Mouse (Mus musculus) layer of hippocampus, postnatal 14 days (tissue): Measurements from ENCODE around the gene Prr36. TPM values are rescaled to one million over a fixed set of nuclear protein-coding genes. Genes with fewer than 3 reads are reported as not detected.

Source experiments
- DNase-seq, 2 experiments: peaks; one replicate each; pipeline ENCODE4 v3.0.0; 2021 to 2022; ENCODE audit warnings: low spot score in 2 of 2, mixed read lengths in 1 of 2
- total RNA-seq, 2 experiments: library from RNA; stranded (reverse); gene quantifications; 2 replicates each; pipeline ENCODE4 v1.2.3; 2021

Prr36 gene
- total RNA-seq, 2 experiments from 2014 or later = 44.3 to 50.3 TPM

DNA sequence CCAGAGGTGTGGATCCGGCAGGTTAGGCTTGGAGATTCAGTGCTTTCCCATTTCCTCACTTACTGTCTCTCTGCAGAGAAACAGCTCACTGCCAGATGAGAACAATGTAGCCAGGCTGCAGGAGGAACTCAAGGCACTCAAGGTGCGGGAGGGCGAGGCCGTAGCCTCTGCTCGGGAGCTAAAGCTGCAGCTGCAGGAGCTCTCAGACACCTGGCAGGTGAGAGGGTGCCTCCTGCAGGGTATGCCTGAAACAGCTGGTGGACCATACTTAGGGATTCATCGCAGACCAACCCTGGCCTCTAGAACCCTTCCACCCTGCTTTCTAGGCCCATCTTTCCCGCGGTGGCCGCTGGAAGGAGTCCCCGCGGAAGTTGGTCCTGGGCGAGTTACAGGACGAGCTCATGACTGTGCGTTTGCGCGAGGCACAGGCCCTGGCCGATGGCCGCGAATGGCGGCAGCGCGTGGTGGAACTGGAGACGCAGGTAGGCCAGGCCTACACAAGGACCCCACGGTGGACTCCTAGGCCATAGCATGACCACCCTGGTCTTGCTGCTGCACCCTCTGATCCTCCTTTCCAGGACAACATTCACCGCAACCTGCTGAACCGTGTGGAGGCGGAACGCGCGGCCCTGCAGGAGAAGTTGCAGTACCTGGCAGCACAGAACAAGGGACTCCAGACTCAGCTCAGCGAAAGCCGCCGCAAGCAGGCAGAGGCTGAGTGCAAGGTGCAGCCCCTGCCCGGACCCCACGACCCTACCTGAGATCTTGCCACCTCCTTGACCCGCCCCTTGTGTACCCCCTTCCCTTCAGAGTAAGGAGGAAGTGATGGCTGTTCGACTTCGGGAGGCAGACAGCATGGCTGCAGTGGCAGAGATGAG lies 11.8 kb downstream of the Prr36 start:
- no peak for DNase-seq

DNA sequence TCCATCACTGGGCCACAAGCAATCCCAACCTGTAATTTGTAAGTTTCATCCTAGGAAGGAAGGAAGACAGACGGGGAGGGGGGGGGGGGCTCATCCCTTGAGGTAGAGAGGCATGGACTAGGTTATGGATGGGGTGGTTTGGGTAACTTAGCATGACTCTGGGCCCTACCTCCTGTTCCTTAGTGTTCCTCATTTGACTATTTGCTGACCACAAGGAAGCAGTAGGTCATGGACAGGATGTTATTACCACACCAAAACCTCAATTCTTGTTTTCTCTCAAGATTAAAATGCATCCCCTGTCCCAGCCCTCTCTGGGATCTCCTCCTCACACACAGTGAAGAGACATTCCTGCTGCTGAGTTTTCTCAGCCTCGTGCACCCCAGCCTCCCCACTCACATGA lies 15.9 kb downstream of the Prr36 start:
- DNase-seq = no peak

DNA sequence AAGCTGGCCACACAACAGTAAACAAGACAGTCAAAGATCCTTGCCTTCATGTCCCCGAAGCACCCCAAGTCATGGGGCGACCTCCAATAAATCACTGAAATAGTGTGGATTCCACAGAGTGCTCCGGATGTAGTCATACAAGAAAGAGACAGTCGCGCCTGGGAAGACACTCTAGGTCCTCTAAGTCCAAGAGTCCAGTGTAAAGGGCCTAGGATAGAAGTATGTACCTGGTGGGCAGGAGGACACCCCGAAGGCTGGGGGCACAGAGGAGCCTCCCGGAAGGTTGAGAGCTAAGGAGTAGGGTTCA lies 23.7 kb downstream of the Prr36 start:
- DNase-seq = no peak

DNA sequence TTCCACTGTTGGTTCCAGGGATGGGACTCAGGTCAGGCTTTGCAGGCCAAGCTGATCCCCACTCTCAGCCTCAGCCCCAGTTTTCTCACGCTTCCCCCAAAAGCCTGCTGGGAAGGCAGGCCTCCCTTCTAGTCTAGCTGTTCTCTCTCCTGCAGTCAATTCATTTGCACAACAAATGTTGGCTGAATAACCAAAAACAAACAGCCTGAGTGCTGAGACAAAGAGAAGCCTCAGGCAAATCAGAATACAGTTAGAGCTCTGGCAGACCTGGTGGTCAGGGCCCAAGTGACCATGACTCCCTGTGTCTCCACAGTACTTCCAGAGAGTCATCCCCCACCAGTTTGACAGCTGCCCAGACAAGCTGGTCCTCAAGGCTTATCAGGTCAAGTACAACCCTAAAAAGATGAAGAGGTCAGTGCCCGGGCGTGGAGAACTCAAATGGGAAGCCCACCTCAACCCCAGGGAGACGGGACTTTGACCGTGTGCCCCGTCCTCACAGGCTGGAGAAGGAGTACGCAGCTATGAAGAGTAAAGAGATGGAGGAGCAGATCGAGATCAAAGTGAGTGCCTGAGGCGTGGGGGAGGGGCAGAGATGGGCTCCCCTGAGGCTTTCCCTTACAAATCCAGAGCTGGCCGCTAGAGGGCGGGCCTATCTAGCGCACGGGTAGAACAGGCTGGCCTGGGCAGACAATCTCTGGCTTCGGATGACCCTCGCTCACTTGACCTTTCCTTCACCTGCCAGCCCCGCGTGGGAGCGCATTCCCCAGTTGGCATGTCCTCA lies 24.3 kb downstream of the Prr36 start:
- peak; percentile 90 to 92 for DNase-seq

DNA sequence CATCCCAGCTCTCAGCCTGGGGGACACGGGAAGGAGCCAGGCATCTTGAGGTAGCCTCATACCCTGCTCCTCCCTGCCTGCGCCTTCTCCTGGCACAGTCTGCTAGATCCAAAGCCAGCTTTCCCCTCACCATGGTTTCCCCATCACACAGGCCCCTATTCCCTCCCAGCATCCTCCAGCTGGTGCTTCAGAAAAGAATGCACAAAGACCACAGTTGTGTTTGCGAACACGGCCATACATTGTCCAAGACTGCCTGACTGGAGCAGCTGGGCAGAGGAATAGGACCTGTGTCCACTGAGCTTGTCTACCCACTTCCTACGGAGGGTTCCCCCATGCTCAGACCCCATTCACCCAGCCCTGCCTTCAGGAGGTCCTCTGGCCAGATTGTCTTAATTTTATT lies 25.0 kb downstream of the Prr36 start:
- peak in 1 of 2 experiments; percentile 62 for DNase-seq

DNA sequence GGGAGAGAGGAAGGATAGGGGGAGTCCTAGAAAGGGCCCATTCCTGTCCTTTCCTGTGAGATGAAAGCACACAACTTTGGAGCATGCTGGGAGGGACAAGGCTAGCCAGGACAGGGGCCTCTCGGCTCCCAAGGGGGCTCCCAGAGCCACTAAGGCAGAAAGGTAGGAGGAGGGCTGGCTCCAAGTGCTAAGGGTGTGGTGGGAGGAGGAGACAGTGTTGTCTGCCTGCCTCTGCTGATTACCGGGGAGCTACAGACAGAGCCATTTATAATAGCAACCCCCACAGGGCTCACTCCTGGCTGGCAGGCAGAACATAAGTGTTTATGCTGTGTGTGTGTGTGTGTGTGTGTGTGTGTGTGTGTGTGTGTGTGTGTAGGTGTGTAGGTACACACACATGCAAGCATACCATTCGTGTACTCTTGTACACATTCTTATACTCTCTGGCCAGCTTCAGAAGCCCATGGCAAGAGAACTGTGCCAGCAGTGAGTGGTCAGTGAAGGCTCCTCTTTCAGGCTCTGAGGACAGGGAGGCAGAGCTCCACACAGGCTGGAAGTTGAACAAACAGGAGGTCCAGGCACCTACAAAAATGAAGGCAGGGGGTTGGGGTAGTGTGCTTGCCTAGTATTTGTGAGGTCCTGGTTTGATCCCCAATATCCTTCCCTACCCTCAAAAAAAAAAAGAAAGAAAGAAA lies 28.1 kb downstream of the Prr36 start:
- DNase-seq = no peak

DNA sequence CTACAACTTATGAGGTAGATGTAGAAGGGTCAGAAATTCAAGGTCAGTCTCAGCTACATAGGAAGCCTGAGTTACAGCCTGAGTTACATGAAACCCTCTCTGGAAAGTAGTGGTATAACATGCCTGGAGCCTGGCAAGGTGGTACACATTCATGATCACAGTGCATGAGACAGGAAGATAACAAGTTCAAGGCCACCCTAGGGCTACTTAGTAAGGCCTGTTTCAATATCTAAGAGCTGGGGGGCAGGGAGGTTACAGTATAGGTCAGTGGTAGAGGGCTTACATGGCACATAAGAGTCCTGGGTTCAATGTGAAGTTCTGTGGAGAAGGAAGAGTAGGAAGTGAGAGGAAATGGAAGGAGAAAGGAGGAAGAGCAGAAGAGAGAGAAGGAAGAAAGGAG lies 28.7 kb downstream of the Prr36 start:
- no peak for DNase-seq

DNA sequence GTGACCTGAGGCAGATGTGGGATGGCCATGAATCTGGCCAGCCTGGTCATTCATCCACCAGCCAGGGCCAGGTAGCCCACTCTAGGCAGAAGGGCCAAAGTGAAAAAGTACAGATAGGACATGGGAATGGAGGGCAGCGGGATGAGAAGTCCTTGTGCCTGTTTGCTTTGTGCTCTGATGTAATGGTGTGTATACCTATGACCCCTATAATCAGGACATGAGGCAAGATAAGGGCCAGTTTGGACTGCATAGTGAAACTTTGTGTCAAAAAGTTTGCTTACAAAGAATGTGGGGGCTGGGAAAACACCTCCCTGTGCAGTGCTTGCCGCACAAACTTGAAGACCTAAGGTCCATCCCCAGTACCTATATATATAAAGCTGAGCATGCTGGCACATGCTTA lies 31.1 kb downstream of the Prr36 start:
- no peak for DNase-seq

DNA sequence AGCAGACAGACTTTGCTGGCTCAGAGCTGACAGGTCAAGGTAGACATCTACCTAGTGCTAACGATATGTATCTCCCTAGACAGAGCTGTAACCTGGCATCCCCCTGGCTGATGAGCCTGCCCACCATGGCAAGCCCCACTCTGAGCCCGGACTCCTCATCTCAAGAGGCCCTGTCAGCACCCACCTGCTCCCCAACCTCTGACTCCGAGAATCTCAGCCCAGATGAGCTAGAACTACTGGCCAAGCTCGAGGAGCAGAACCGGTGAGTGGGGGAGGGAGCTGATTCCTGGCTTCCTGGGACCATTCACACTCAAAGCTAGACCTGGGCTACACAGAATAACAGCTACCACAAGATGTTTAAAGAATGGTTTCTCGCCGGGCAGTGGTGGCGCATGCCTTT lies 33.9 kb downstream of the Prr36 start:
- DNase-seq = no peak

DNA sequence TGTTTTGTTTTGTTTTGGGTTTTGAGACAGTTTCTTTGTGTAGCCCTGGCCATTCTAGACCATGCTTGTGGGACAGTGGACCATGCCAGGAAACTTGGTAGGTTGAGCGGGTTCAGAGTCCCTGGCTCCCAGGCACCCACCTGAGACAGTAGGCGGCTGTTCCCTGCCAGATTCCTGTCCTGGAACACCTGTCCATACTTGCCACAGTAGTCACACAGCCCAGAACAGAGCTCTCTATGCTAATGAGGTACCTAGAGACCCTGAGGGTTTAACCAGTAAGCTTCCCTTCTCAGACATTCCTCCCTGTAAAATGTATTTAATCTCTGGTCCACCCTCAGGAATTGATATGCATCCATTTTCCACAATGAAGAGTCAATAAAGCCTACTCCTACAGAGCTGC lies 43.2 kb downstream of the Prr36 start:
- DNase-seq = no peak

DNA sequence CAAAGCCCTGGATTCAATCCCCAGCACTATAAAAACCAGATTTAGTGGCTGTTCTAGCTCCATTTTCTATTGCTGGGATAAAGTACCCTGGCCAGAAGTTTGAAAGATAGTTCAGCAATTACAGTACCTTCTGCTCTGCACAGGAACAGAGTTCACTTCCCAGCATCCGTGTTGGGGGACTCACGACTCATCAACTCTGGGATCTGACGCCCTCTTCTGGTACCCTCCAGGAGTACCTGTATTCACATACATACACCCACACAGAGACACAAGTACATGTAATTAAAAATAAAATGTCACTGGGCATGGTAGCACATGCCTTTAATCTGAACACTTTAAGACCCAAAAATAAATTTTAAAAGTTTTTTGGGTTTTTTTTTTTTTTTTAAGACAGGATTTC lies 44.8 kb downstream of the Prr36 start:
- no peak for DNase-seq

DNA sequence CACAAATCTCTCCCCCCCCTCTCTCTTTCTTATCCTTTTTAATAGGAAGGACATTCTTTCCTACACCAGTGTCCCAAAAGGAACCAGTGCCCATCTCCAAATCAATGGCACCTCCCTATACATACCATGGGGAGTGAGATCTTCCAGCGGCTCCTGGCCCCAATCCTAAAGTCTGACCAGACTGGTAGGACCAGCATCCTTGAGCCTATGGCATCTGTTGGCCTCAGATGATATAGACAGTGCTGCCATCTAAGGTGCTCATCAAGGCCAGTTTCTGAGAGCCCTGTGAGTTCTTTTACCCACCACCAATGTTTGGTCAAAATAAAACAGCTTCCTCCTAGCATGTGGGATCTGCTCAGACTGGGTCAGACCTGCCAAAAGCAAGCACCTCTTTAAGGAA lies 49.3 kb downstream of the Prr36 start:
- no peak for DNase-seq

DNA sequence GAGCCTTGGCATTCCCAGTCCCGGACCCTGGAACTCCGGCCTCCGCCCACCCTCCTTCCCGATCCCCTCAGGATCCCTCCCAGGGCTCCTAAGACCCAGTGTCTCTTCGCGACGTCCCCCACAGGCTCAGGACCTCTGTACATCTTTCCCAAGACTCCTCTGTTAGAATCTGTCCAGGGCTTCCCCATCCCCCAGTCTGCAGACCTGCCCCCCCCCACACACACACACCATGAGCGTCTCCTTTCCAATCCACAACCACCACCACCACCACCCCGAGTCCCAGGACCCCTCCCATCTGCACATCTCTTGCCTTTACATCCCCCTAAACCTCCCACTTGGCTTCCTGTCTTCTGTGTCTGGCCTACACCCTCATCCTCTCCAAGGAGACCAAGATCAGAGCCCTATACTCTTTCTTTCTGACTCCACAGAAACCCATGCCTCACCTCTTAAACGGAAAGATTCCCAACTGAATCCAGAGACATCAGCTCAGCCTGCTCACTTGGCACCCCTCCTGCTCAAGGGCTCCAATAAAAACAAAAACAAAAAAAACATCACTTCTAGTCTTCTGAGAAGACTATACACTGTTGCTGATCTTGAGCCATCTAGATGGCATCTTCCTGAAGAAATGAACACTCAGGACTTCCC lies 50.3 kb downstream of the Prr36 start:
- no peak for DNase-seq

DNA sequence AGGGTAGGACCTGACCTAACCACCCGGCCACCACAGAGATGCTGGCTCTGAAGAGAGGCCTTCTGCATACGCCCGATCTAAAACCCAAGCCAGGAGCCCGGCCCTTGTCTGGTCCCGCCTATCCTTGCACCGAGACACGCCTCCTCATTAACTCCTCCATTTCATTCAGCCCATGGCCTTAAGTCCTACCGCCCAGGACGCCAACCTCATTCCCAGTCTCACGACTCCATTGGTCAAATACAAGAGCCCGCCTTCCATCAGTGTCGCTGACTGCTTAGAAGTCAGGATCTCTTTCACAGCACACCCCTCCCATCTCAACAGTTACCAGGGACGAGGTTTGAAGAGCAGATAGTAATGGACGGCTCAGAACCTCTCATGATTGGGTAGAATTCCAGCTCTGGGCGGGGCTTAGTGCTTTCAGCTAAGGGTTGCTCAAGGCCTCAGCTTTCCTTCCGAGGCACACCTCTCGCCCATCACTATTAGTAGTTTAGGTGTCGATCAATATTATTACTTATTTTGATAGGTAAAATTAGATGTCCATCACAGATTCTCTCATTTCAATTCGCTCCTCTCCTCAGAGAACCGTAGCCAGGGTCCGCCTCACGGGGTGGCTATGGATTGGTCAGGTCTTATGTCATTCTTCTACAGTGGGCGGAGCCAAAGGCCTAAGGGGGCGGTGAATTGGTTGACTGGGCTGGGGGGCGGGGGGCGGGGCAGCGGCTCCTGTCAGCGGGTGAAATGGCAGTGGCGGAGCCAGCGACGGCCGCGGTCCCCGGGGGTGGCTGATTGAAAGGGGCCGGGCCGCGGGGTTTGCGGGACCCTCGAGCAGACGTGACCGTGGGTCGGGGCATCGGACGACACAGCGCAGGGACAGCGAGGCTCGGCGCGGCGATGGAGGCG lies 51.2 kb downstream of the Prr36 start, which contains the start of gene Evi5l:
TSS of gene Evi5l (plus strand) at position 716 of the 900 bp plus-strand sequence.
- DNase-seq = peak; percentile 99 to 100

DNA sequence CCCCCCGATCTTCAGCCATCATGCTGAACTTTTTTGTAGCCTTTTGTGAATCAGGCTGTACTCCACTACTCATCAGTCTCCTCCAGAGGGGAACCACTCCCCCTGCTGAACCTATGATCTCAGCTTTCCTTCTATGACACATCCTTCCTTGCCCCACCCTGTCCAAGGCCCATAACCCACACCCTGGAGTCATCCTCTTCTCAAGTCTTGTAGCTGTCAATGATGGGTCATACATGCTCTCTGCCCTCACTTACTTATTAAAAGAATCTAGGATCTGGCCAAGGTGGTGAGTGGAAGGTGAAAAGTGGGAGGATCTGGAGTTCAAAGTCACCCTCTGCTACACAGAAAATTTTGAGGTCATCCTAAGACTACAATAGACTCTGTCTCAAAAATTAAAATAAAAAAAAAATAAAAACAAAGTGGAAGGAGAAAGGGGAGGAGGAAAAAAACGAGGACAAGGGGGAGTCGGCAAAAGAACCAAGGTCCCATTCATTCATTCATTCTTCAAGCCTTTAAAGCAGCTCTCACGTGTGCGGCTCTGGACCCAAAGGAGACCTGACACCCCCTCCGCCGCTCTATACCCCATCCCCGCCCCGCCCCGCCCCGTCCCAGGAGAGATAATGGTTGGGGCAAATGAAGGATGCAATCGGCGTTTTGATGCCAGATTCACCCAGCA lies 51.9 kb downstream of the Prr36 start:
- DNase-seq = no peak

DNA sequence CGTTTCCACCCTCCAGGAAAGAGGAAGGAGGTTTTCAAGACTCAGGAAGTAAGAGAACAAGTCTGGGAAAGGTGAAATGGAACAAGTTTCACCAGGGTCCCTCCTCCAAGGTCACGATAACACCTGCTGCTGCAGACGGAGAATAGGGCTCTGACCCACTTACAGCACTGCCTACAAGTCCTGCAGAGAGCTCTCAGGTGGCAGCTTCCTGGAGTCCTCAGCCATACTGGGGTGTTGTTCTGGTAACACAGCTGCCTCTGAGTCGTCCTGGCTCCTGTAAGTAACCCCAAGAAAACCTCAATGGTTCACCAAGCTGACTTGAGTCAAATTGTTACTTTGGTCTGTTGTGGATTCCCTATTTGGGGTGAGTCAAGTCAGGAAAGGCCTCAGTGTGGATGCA lies 54.5 kb downstream of the Prr36 start:
- no peak for DNase-seq
